Mouse (Mus musculus) adrenal gland, postnatal 4 days (tissue): ENCODE measurements around the gene Srrm4. TPM values are rescaled to one million over a fixed set of nuclear protein-coding genes. Genes with fewer than 3 reads are reported as not detected.
A peak's percentile ranks its signal among the peaks of the same experiment; 100 is the strongest.

ENCODE experiments used
- DNase-seq, 2 experiments: peaks; one replicate each; pipeline ENCODE4 v3.0.0; 2021 to 2022; ENCODE audit warnings: low spot score in 2 of 2, mixed read lengths in 2 of 2
- total RNA-seq, 2 experiments: library from RNA; stranded (reverse); gene quantifications; 2 replicates each; pipeline ENCODE4 v1.2.3; 2021

Gene Srrm4
- total RNA-seq, 2 experiments from 2014 or later = 4.9 to 5.2 TPM

GRCm38 (mm10) chr5:116492726-116493125, 98.9 kb downstream of the Srrm4 start:
- no peak for DNase-seq

DNA sequence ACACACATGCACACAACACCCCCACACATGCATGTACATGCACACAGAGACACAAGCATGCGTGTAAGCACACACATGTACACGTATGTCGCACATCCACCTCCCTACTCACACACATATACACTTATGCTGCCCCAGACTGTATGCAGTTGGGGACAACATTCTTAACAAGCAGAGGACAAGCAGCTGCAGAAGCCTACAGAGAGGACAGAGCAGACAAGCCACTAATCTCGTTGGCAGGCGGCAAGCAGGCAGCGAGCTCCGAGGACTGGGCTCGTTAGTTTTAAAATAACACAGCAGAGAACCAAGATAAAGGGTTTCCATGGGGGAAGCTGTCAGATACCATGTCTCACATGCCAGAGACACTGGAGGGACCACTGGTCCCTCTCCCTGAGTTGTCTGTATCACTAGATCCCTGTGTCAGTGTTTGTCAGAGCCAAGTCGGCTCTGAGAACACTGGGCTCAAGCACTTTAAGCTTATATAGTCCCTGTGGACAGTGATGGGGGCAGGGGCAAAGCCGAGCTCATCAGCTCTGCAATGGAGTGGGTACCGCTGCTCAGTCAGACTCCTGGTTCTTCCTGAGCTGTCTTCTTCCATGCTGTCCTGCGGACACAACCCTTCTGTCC, 99.7 kb downstream of the Srrm4 start:
- DNase-seq = no peak

DNA sequence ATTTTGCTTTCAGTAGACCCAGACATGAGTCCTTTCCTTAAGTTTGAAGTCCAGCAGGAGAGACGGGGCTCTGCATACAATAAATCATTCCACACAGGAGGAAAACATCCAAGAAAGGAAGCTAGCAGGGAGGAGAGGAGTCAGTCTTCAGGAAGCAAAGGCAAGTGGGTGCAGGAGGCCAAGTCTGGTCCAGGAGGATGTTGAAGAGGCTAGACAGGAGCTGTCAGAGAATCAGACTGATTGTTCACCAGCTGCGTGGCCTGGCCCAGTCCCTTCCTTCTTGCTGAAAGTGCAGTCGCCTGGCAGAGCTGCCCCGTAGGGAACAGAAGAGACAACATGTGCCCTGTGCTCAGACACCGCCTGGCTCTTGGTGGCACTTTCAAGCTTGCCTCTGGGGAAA, 100.8 kb downstream of the Srrm4 start:
- DNase-seq = no peak

GRCm38 (mm10) chr5:116489621-116490020, 102.0 kb downstream of the Srrm4 start:
- DNase-seq = no peak

DNA sequence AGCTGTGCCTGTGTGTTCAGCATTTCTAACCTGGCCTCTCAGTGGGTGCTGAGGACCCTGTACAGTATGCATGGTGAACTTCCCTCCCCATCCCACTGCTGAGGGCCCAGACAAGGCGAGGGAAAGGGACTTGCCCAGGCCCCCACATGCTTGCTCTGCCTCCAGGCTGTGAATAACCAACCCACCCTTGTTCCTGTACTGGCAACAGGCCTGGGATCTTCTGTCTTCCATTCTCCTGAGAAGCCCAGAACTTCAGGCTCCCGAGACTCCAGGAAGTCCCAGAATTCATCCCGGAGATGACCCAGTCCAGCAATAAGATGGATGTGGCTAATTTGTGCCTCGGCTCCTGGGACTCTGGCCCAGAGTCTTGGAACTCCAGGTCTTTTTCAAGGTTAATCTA, 105.5 kb downstream of the Srrm4 start:
- no peak for DNase-seq

- DNase-seq = peak in 1 of 2 experiments; percentile 27
Observed at GRCm38 (mm10) chr5:116485069-116485468, 106.5 kb downstream of the Srrm4 start.

DNA sequence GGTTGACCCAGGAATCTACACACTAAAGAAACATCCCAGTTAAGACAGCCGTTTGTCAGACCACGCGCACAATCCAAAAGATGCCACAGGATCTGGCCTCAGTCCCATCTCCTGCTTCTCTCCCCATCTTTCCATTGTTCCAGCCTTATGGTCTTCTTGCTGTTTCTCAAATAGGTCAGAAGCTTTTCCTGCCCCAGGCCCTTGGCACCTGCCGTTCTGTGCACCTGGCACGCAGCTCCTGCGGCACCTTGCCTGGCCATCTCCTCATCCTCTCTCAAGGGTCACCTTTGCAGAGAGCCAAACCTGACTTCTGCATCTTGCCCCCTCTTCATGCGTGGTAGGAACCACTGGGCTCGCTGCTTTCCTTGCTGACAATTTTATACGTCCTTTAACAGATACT, 107.4 kb downstream of the Srrm4 start:
- no peak for DNase-seq

DNA sequence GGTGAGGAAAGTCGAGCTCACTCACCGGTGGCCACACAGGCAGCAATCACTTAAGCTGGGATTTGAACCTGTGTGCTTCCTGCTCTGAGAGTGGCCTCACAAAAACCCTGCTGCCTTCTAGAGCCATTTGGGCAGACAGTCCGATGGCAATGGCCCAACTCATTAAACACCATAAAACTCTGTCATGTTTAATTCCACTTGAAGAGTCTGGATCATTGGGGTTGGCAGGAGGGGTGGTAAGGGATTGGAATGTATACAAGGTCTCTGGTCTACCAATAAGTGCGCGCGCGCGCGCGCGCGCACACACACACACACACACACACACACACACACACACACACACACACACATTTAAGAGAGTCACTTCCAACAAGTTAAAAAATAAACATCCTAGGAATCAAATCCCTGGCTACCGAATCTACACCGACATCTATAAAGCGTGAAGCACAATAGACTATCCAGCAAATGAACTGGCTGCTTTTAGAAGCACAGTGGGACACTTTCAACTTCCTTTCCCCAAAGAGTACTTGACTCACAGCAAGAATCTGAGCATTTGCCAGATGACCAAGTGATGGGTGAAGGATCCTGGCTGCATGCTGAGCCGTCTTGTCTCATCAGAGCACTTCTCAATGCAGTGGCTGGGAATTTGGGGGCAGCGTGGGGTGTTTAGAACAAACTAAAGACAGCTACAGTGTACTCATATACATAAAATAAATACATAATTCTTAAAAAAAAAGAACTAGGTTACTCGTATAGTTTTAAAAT, 112.8 kb downstream of the Srrm4 start:
- no peak for DNase-seq

GRCm38 (mm10) chr5:116476006-116476405, 115.6 kb downstream of the Srrm4 start:
- DNase-seq = no peak

GRCm38 (mm10) chr5:116461354-116462042, 130.1 kb downstream of the Srrm4 start:
- DNase-seq = no peak

- no peak for DNase-seq
Observed at GRCm38 (mm10) chr5:116459970-116460369, 131.6 kb downstream of the Srrm4 start.

DNA sequence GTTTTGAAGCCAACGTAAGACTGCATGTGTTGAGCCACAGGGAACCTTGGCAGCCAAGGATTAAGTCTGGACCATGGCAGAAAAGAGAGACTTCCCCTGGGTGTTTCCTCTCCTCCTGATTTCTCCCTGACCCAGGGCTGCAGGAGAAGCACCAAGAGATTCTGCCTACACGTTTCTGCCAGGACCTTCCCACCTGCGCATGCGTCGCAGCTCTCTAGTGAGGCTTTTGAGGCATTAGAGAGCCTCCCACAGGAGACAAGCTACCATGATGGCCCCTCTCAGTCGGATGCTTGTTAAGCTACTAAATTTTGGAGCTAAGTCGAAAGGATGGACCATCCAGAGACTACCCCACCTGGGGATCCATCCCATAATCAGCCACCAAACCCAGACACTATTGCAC, 133.8 kb downstream of the Srrm4 start:
- no peak for DNase-seq

GRCm38 (mm10) chr5:116456796-116457515, 134.7 kb downstream of the Srrm4 start:
- no peak for DNase-seq

DNA sequence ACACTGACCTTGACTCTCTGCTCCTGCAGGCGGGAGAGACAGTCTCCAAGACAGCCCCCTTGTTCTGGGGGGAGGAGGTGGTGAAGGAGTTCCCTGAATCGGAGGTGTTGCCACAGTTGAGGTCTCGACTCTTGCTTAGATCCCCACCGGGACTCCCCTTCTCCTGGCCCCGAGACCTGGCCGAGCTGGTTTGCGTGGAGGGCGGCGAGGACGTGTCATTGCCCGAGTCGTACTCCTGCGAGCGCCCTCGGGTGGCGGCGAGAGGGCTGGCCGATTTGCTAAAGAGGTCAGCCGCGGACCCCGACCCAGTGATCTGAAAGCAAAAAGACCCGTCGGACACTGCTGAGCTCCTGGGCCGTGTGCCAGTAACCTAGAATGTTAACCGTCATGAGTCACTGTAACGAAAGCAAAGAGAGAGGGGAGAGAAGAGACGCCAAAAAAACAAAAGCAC, 138.2 kb downstream of the Srrm4 start:
- DNase-seq = peak; percentile 33 to 61

GRCm38 (mm10) chr5:116450901-116451300, 140.7 kb downstream of the Srrm4 start:
- no peak for DNase-seq

DNA sequence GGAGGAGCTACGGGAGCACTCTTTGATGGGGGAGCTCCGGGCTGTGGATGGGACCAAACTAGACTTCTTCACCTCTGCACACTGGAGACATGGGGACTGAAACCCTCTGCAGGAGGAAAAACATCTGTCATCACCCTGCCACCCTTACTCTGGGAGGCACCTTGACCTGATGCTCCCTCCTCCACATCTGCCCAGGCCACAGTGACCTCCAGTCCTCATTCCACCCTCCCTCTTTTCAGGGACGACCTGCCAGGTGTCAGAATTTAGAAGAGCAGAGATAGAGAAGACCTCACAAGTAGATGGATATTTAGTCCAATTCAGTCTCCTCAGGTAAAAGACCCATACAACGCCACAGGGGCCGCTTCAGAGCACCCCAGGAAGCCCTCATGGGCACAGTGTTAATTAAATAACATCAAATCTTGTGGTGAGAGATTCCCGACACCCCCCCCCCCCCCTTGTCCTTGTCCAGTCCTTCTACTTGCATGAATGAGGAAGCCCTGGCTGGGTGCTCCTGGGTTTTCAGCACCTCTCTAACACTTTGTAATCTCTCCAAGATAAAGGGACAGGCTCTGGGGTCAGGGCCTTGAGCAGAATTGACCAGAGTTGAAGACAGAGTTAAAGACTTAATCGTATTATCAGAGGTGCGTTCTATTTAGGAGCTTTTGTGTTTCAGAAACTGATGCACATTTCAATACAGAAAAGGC, 141.9 kb downstream of the Srrm4 start:
- DNase-seq = no peak

DNA sequence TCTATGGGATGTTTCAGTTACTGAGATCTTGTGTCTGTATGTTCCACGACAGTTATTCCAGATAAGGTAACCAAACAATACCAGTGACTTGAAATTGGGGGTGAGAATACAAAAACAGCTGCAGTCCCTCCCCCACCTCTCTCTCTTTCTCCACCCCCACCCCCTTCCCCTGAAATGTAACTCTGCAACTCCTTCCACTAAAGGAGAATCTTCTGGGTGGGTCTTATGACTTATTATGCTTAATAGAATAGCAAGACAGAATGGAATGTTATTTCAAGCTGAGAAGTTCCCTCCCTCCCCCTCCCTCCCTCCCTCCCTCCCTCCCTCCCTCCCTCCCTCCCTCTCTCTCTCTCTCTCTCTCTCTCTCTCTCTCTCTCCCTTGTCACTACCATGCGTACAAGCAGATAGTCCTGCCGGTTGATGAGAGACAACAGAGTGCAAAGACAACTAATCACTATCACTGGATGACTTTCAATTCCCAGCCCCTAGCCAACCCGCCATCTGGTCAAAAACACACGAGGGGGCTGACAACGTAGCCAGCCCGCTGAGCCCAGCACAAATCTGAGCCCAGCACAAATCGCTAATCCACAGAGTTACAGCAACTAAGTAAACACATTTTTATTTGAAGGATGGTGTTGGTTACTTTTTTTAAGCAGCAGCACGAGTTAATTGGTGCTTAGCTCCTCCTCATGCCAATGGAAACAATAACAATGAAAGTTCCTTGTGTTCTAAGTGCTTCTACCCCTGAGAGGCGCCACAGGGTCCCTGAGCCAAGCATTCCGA, 143.0 kb downstream of the Srrm4 start:
- no peak for DNase-seq

DNA sequence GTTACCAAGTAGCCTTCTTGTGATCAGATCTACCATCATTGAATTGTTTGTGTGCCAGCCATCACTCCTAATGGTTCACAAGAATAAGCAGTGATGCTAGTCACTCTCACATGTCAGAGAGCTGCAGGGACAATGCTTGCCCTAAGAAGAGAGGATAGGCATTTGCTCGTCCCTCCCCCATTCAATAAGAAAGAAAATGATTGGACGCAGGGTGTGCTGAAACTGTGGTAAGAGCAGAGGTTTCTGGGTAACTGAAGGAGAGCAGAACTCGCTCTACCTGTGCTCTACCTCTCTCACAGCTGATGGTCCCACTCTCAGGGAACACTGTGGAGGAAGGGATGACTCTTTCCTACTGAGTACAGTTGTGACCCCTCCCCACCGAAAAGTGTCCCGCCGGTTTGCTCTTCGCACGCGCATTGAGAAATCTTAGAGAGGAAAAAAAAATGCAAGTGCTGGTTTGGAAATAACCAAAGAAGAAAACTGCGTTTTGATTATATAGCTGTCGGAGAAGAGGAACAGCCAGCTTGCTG, 143.7 kb downstream of the Srrm4 start:
- no peak for DNase-seq

- DNase-seq = no peak
Observed at GRCm38 (mm10) chr5:116446552-116446951, 145.1 kb downstream of the Srrm4 start.
